Mouse (Mus musculus): Measurements from ENCODE around the gene Bace2.

DNA sequence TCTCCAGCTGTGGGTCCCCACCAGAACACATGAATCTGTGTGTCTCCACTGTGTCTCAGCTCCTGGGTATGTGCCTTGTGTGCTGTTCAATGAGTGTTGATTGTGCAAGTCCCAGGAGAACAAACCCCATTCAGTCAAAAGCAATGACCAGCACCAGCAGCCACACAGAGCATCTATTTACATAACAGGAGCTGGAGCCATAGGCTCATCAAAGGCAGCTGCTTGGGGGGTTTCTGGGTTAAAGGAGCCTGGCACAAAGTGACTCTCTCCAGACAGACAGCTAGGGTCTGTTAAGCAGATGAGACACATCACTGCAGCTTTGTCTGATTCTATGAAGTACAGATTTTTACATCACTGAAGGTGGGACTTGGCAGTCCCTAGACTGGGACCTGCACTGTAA is 33.9 kb upstream of the Bace2 start:
- TF ChIP-seq POLR2AphosphoS2 (IDR thresholded peaks at IDR 0.05; ENCODE audit: insufficient read length, low read depth) = no peak
- TF ChIP-seq POLR2A (IDR thresholded peaks at IDR 0.05; ENCODE audit: insufficient read length, low read depth) = no peak
- TF ChIP-seq REST (IDR thresholded peaks at IDR 0.05; ENCODE audit: insufficient read depth, insufficient read length) = no peak
- TF ChIP-seq USF1 (IDR thresholded peaks at IDR 0.05; ENCODE audit: low read depth) = no peak
- no peak for TF ChIP-seq CEBPB (IDR thresholded peaks at IDR 0.05; ENCODE audit: insufficient read depth, poor library complexity, severe bottlenecking)
- no peak for TF ChIP-seq MYOD1 (IDR thresholded peaks at IDR 0.05; ENCODE audit: control insufficient read depth in 1 of 3, insufficient read length in 2 of 3, low read depth in 2 of 3)
- TF ChIP-seq E2F4 (IDR thresholded peaks at IDR 0.05; ENCODE audit: insufficient read depth) = no peak
- no peak for TF ChIP-seq MAX (IDR thresholded peaks at IDR 0.05; ENCODE audit: low read depth)

All from myocyte (in vitro differentiated cells).